Mouse (Mus musculus) Patski (cell line): ENCODE measurements around the gene Pjvk. TPM values are rescaled to one million over a fixed set of nuclear protein-coding genes. Genes with fewer than 3 reads are reported as not detected.
"Not testable (repeated sequence)": the region's sequence is repeated elsewhere in the genome, so short reads cannot be mapped to it uniquely, and the experiment has no call there.

Experiments used
- ATAC-seq: fragments of 100-300 bp; one replicate; pipeline ENCODE4 v1.8.0; 2021
- CTCF ChIA-PET: fragments of 350-600 bp; sonication (Branson Sonifier 250); formaldehyde crosslinking; loops from one replicate; lab custom pipeline; 2022; ENCODE audit warnings: inconsistent platforms; lab: Charles Lee
- POLR2A ChIA-PET: fragments of 350-600 bp; sonication (Branson Sonifier 250); formaldehyde crosslinking; loops from one replicate; lab custom pipeline; 2022; ENCODE audit warnings: antibody characterized with exemption, inconsistent platforms; lab: Charles Lee
- DNase-seq: peaks from one replicate; pipeline ENCODE4 v3.0.0-alpha.2; 2011; ENCODE audit warnings: low read depth, low spot score
- H3K27me3 ChIP-seq: fragments of 371-371 bp; one replicate; pipeline ENCODE4 v1.5.1; 2021
- CTCF ChIP-seq: fragments of 100-300 bp; IDR thresholded peaks from one replicate; pipeline ENCODE4 v1.5.1; 2021
- in situ Hi-C: fragments of 300-500 bp; cut with MboI; formaldehyde crosslinking; loops from 3 replicates; pipeline ENCODE4 v1.11.1; 2018; ENCODE audit warnings: low pct_unique_long_range_greater_than_20kb, mixed read lengths
- polyA plus RNA-seq: library from polyadenylated mRNA; unstranded; gene quantifications from one replicate; pipeline ENCODE4 v1.2.3, GENCODE M21; 2021

Pjvk gene
- polyA plus RNA-seq: 0.24 TPM

- in situ Hi-C loops: no loop called here
- no peaks in the 10 kb centered on the region for H3K27me3 ChIP-seq
- CTCF ChIA-PET: no interaction called here
- ATAC-seq (peak; percentile 100), DNase-seq (peak; percentile 89)
- no peak for TF ChIP-seq CTCF
- POLR2A ChIA-PET: no interaction called here
Observed at GRCm38 (mm10) chr2:76647883-76648570, at the start of gene Pjvk, which contains the start of gene Prkra. Pjvk (plus strand) TSS chr2:76648476. Prkra (minus strand) TSS chr2:76648015.

GRCm38 (mm10) chr2:76599214-76599613 lies 49.1 kb upstream of the Pjvk start:
- POLR2A ChIA-PET: no interaction called here
- CTCF ChIA-PET: interaction anchor here (1.1 to 2.1 kb wide), 4 partner anchors 16 to 229 kb away, joined by 3 to 5 read pairs (median 4); partner anchors contain the start of gene Rbm45
- in situ Hi-C loops: no loop called here
- peak; percentile 49 for TF ChIP-seq CTCF
- ATAC-seq (no peak), DNase-seq (no peak)
- H3K27me3 ChIP-seq: no peaks in the 10 kb centered on the region

DNA sequence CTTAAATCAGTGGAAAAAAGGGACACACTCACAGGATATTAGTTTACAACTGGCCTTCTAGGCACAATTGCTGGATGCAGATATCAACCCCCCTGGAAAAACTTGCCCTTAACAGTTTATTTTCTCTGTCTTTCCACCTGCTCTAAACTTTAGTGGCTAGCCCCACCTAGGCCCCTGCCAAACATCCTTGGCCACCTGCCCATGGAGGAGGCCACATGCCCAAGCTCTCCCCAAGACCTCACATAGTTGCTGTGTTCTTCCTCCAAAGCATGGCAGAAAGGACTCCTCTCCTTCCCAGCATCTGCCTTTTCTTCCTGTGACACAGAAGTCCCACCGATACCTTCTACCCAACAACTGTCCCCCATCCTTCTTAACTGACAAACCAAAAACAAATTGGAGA lies 46.0 kb upstream of the Pjvk start:
- in situ Hi-C loops: loop anchor here (25.0 kb wide), 2 partner anchors 340 to 465 kb away; no protein-coding TSS in a partner anchor
- no peak for TF ChIP-seq CTCF
- DNase-seq (no peak), ATAC-seq (no peak)
- ChIA-PET POLR2A (interaction anchor here (0.9 kb wide), 1 partner anchor 16 kb away, joined by 3 read pairs; no protein-coding TSS in a partner anchor), CTCF (no interaction called here)
- H3K27me3 ChIP-seq: no peaks in the 10 kb centered on the region

- ChIA-PET CTCF (interaction anchor here (1.5 kb wide), 1 partner anchor 13 kb away, joined by 6 read pairs; no protein-coding TSS in a partner anchor), POLR2A (interaction anchor here (0.5 kb wide), 1 partner anchor 47 kb away, joined by 3 read pairs; no protein-coding TSS in a partner anchor)
- in situ Hi-C loops: loop anchor here (25.0 kb wide), 2 partner anchors 344 to 469 kb away; no protein-coding TSS in a partner anchor
- no peak for DNase-seq
- ATAC-seq: no peak
- no peak for TF ChIP-seq CTCF
- H3K27me3 ChIP-seq: no peaks in the 10 kb centered on the region
Observed at GRCm38 (mm10) chr2:76606704-76607103, 41.6 kb upstream of the Pjvk start.

GRCm38 (mm10) chr2:76610326-76611104 lies 37.8 kb upstream of the Pjvk start:
- ATAC-seq (no peak), DNase-seq (no peak)
- ChIA-PET CTCF (no interaction called here), POLR2A (no interaction called here)
- no peaks in the 10 kb centered on the region for H3K27me3 ChIP-seq
- no peak for TF ChIP-seq CTCF
- in situ Hi-C loops: loop anchor here (10.0 to 25.0 kb wide), 3 partner anchors 206 to 473 kb away; partner anchors contain the start of gene Osbpl6

DNA sequence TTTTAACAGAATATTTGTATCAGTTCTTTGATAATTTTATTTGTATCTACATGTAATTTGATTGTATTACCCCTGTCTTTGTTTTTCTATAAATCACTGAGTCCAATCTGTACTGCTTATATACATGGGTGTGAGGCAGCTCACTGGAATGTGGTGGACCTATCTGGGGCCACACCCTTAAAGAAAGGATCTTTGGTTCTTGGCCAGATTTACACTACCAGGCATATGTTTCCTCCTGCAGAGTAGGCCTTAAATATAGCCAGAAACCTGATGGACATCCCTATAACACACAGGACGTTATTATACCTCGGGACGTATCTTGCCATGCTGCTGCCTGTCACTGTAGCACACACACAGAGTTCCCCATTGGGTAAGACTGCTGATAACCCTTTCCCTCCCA lies 36.3 kb upstream of the Pjvk start:
- H3K27me3 ChIP-seq: no peaks in the 10 kb centered on the region
- in situ Hi-C loops: loop anchor here (10.0 to 25.0 kb wide), 3 partner anchors 207 to 475 kb away; partner anchors contain the start of gene Osbpl6
- TF ChIP-seq CTCF: no peak
- ChIA-PET POLR2A (no interaction called here), CTCF (interaction anchor here (1.1 to 1.4 kb wide), 2 partner anchors 26 to 243 kb away, joined by 3 read pairs; no protein-coding TSS in a partner anchor)
- DNase-seq: no peak
- ATAC-seq: no peak

DNA sequence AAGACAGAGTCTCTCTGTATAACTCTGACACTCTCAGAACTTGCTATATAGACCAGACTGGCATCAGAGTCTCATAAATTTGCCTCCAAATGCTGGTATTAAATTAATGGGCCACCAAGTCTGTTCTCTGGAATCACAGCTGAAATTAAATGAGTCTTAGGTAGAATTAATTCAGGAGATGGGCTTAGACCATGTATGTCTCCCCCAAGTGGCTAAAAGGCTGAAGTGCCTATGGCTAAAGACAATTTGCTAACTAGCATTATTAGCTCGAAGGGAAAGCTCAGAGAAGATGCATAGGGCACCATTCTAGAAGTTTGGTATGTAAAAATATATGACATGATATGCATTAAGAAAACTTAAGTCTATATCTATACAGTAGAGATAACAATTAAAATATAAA lies 30.2 kb upstream of the Pjvk start:
- ChIA-PET POLR2A (interaction anchor here (0.6 to 1.0 kb wide), 4 partner anchors 14 to 247 kb away, joined by 3 read pairs; no protein-coding TSS in a partner anchor), CTCF (interaction anchor here (0.7 to 9.5 kb wide), 20 partner anchors 19 to 492 kb away, joined by 3 to 97 read pairs (median 3); partner anchors contain the start of genes Osbpl6 and Rbm45)
- no peaks in the 10 kb centered on the region for H3K27me3 ChIP-seq
- peak; percentile 60 for ATAC-seq
- DNase-seq: no peak
- in situ Hi-C loops: loop anchor here (10.0 to 25.0 kb wide), 3 partner anchors 213 to 481 kb away; partner anchors contain the start of gene Osbpl6
- peak; percentile 71 for TF ChIP-seq CTCF

DNA sequence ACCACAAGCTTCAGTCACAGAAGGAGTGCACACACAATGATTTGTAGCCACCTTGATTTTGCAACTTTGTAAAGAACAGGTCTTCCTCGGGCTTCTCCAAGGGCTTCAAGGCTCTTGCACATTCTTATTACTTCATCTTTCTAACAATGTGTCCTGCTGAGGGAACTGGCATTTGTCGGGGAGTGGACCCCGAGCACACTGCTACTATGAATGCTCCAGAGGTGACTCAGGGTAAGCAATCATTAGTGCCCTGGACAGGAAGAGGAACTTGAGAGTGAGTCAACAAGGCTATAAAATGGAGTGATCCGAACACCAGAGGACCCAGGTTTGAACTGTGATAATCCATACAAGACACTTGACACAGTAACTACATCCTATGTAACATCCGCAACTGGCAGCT lies 28.1 kb upstream of the Pjvk start:
- no peak for TF ChIP-seq CTCF
- H3K27me3 ChIP-seq: no peaks in the 10 kb centered on the region
- ChIA-PET POLR2A (no interaction called here), CTCF (interaction anchor here (1.2 to 9.5 kb wide), 2 partner anchors 126 to 251 kb away, joined by 3 to 97 read pairs; partner anchors contain the start of gene Rbm45)
- in situ Hi-C loops: loop anchor here (5.0 to 25.0 kb wide), 3 partner anchors 248 to 483 kb away; no protein-coding TSS in a partner anchor
- peak; percentile 57 for ATAC-seq
- no peak for DNase-seq

- in situ Hi-C loops: loop anchor here (5.0 to 25.0 kb wide), 3 partner anchors 249 to 484 kb away; no protein-coding TSS in a partner anchor
- TF ChIP-seq CTCF: no peak
- DNase-seq (no peak), ATAC-seq (no peak)
- ChIA-PET CTCF (interaction anchor here (0.9 to 9.5 kb wide), 7 partner anchors 13 to 260 kb away, joined by 3 to 97 read pairs (median 3); partner anchors contain the start of genes Osbpl6 and Rbm45), POLR2A (no interaction called here)
- no peaks in the 10 kb centered on the region for H3K27me3 ChIP-seq
Observed at GRCm38 (mm10) chr2:76621724-76622123, 26.6 kb upstream of the Pjvk start.

GRCm38 (mm10) chr2:76622316-76622715 lies 26.0 kb upstream of the Pjvk start:
- CTCF ChIA-PET: interaction anchor here (0.9 to 9.5 kb wide), 9 partner anchors 12 to 260 kb away, joined by 3 to 97 read pairs (median 3); partner anchors contain the start of genes Osbpl6 and Rbm45
- H3K27me3 ChIP-seq, DNase-seq, POLR2A ChIA-PET, ATAC-seq: not testable (repeated sequence)
- in situ Hi-C loops: loop anchor here (5.0 to 25.0 kb wide), 3 partner anchors 250 to 485 kb away; no protein-coding TSS in a partner anchor
